Mouse (Mus musculus) C2C12 (cell line): Measurements from ENCODE around the gene Lipn.

Experiments
- CEBPB ChIP-seq: IDR thresholded peaks from one replicate; pipeline ENCODE4 v1.6.1; 2011; ENCODE audit warnings: low read depth, mild to moderate bottlenecking, control low read depth, moderate library complexity
- CTCF ChIP-seq: IDR thresholded peaks from one replicate; pipeline ENCODE4 v1.5.1; 2011; ENCODE audit not compliant: control insufficient read depth, insufficient read depth, insufficient read length
- FOSL1 ChIP-seq: IDR thresholded peaks from one replicate; pipeline ENCODE4 v1.8.0; 2011; ENCODE audit warnings: mild to moderate bottlenecking, low read length; ENCODE audit not compliant: poor library complexity, insufficient read depth, severe bottlenecking
- MAX ChIP-seq: IDR thresholded peaks from one replicate; pipeline ENCODE4 v1.6.1; 2011; ENCODE audit warnings: mild to moderate bottlenecking, control low read depth
- MYOG ChIP-seq: IDR thresholded peaks from one replicate; pipeline ENCODE4 v1.6.1; 2011; ENCODE audit not compliant: control insufficient read depth, insufficient read length; ENCODE audit errors: extremely low read depth
- USF1 ChIP-seq: IDR thresholded peaks from one replicate; pipeline ENCODE4 v1.6.1; 2011; ENCODE audit warnings: low read depth, mild to moderate bottlenecking, control low read depth, moderate library complexity

- TF ChIP-seq FOSL1 (no peak), USF1 (no peak), CTCF (no peak), MAX (no peak), CEBPB (no peak), MYOG (no peak)
These were observed 3.6 kb upstream of the Lipn start for GRCm38 (mm10) chr19:34063547-34063946.
